Mouse (Mus musculus) olfactory bulb, adult 2 months (tissue): ENCODE measurements at regions not wholly inside any gene's neighbourhood (a gene's known extent, or its start where the extent isn't known, plus 50 kb on each side); places are given as distances from the start of the nearest gene placed in this dataset.

Source experiments
- H3K27ac ChIP-seq: fragments of 200-500 bp; 2 replicates; pipeline ENCODE4 v1.5.1; 2012; ENCODE audit warnings: low read depth, low read length; ENCODE audit not compliant: insufficient read depth
- H3K4me1 ChIP-seq: fragments of 200-500 bp; 2 replicates; pipeline ENCODE4 v1.6.1; 2012; ENCODE audit warnings: low read length; ENCODE audit not compliant: control insufficient read depth, insufficient read depth
- H3K4me3 ChIP-seq: fragments of 200-500 bp; 2 replicates; pipeline ENCODE4 v1.5.1; 2012; ENCODE audit warnings: mild to moderate bottlenecking, low read depth, low read length, moderate library complexity; ENCODE audit not compliant: insufficient read depth
- CTCF ChIP-seq: fragments of 200-500 bp; IDR thresholded peaks from 2 replicates; pipeline ENCODE4 v1.5.1; 2012; ENCODE audit warnings: low read depth, mild to moderate bottlenecking, low read length, moderate library complexity; ENCODE audit not compliant: insufficient read depth
- POLR2A ChIP-seq: fragments of 200-500 bp; IDR thresholded peaks from 2 replicates; pipeline ENCODE4 v1.6.1; 2012; ENCODE audit warnings: mild to moderate bottlenecking, low read depth, low read length, moderate library complexity; ENCODE audit not compliant: insufficient read depth
- WGBS: fragments of 180-500 bp; shearing (Covaris S2); methylation state at CpG from one replicate; pipeline ENCODE4 v1.1.7; 2018; 5-methylcytosine and 5-hydroxymethylcytosine counted together

DNA sequence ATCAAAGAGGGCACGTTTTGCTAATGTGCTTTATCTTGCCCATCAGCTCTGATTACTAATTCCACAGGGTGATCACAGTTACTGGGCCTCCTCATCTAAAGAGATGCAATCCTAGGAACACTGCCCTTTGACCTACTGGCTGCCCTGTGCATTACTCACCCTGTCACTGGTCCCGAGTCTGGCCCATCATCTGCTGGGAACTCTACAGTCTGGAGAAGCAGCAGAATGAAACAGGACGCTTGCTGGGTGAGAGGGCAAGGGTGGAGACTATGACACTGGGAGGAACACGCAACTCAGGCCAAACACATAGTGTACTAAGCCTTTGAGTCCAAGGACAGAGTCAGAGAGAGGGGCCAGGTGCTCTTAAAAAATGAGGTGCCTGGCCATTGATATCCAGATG lies 263.8 kb downstream of the Ets1 start:
- H3K27ac ChIP-seq: no peak overlapping the region
- WGBS: 89% methylated on average over 4 of the region's 4 CpGs
- H3K4me1 ChIP-seq: no peaks in the 10 kb centered on the region
- H3K4me3 ChIP-seq: no peak overlapping the region
- TF ChIP-seq POLR2A (no peak), CTCF (no peak)

DNA sequence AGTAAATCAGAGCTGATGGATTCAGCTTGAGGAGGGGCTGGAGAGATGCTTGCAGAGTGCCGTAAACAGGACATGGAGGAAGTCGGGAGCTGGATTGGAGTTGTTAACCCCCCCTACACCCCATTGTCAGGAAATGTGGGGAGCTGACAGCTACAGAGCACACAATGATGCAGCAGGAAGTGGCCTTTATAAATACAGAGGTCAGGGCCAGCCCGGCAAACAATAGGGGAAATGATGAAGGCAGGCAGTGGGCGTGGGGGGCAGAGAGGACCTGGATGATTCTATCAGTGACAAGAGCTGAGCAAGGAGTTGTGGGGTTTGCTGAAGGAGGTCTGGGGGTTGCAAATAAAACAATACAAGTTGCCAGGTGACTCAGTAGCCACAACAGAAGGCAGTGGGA lies 265.3 kb downstream of the Ets1 start:
- 76% methylated on average over 4 of the region's 4 CpGs for WGBS
- Histone ChIP-seq H3K4me3 (no peak overlapping the region), H3K4me1 (no peaks in the 10 kb centered on the region), H3K27ac (no peak overlapping the region)
- TF ChIP-seq CTCF: no peak
- no peak for TF ChIP-seq POLR2A

DNA sequence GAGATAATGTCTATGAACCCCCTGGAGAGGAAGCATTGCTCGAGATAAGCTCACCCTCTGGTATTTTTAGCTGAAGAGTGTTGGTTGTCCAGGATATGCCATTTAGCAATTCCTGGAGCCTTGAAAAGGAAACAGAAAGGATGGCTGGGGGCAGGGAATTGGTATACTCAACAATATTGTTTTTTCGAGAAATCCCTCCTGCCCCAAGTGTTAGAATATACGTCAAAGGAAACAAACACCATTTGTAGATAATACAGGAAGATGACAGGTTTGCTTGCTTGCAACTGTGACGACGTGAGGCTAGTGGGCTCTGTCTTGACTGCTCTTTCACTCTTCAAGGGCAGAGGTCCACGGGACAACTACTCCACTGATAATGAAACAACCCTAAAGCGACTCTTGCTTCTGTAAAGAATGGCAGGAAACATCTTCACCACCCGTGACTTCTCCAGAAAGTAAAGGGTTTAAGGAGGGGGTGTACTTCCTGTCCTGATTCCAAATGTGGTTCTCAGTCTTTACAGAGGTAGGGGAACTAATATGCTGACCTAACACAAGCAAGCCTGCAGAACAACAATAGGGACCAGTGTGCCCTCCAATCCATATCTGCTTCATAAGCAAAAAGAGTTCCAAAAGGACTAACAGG lies 270.3 kb downstream of the Ets1 start:
- Histone ChIP-seq H3K4me3 (no peak overlapping the region), H3K4me1 (no peaks in the 10 kb centered on the region), H3K27ac (no peak overlapping the region)
- 80% methylated on average over 8 of the region's 8 CpGs for WGBS
- no peak for TF ChIP-seq CTCF

GRCm38 (mm10) chr9:32910641-32911040 lies 274.6 kb downstream of the Ets1 start:
- no peaks in the 10 kb centered on the region for H3K4me1 ChIP-seq
- no peak overlapping the region for H3K4me3 ChIP-seq
- no peak overlapping the region for H3K27ac ChIP-seq
- 93% methylated on average over 7 of the region's 7 CpGs for WGBS
- TF ChIP-seq POLR2A (no peak), CTCF (no peak)

GRCm38 (mm10) chr9:32915633-32916032 lies 279.6 kb downstream of the Ets1 start:
- TF ChIP-seq POLR2A (no peak), CTCF (no peak)
- Histone ChIP-seq H3K27ac (no peak overlapping the region), H3K4me1 (no peaks in the 10 kb centered on the region), H3K4me3 (no peak overlapping the region)
- 92% methylated on average over 3 of the region's 3 CpGs for WGBS

DNA sequence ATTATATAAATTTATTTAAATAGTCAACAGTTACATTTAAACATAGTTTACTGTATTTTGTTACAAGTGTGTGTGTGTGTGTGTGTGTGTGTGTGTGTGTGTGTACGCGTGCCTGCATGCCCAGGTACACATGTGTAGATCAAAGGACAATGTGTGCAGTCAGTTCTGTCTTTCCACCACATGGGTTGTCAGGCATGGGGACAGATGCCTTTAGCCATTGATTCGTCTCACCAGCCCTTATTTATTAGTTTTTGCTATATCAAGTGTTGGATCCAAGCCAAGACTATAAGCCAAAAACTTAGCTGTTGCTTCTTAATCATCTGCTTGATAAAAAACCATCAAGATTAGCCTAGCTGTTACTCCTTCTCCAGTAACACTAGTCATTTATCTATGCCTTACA lies 280.7 kb downstream of the Ets1 start:
- TF ChIP-seq POLR2A (no peak), CTCF (no peak)
- 95% methylated on average over 3 of the region's 3 CpGs for WGBS
- no peak overlapping the region for H3K4me3 ChIP-seq

GRCm38 (mm10) chr9:32923925-32924324 lies 287.9 kb downstream of the Ets1 start:
- Histone ChIP-seq H3K4me3 (no peak overlapping the region), H3K27ac (no peak overlapping the region), H3K4me1 (no peaks in the 10 kb centered on the region)
- TF ChIP-seq POLR2A (no peak), CTCF (no peak)

More for the DNA sequence above, 280.7 kb downstream of the Ets1 start:
- H3K27ac ChIP-seq: no peak overlapping the region
- H3K4me1 ChIP-seq: no peaks in the 10 kb centered on the region

DNA sequence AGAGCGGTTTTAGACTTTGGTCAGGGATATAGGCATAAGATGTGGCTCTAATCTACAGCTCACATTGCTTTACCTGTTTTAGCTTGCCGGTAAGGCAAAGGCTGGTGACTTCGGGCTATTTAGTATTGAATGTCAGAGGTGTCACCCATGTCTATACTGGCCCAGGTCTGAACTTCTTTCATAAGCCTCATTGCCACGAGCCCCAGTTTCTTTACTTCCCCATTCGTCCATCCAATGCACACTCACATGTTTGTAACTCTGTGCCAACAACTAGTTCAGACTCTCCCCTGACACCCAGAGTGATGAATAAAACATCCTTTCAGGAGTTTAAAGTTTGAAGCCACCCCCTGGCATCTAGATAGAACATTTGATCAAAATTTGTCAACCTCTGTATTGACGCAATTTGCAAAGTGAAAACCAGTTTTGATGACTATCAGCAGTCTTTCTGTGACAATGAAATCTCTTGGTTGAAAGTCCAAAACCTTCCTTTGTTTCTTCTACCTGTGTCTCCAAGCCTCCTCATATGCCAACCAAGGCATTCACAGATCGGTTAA lies 288.4 kb downstream of the Ets1 start:
- Histone ChIP-seq H3K4me1 (no peaks in the 10 kb centered on the region), H3K4me3 (no peak overlapping the region), H3K27ac (no peak overlapping the region)
- 97% methylated on average over 7 of the region's 7 CpGs for WGBS
- no peak for TF ChIP-seq POLR2A
- no peak for TF ChIP-seq CTCF

DNA sequence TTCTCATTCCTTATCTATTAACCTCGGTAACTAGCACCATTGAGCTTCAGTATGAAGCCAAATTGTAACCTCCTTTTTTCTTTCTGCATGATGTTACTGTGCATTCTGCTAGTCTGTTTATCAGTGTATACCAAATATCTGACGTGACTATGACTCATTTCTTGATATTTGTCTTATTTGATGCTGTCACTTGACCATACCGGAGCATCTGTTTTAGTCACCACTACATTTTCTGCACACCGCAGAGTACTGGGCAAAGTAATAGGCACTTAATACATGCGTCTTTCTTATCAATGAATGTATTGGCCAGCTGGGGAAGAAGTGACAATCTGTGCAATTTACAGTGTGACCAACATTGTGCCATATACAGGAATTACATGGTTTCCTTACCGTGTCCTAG lies 289.0 kb downstream of the Ets1 start:
- Histone ChIP-seq H3K4me1 (no peaks in the 10 kb centered on the region), H3K4me3 (no peak overlapping the region), H3K27ac (no peak overlapping the region)
- TF ChIP-seq CTCF (no peak), POLR2A (no peak)
- 93% methylated on average over 6 of the region's 6 CpGs for WGBS
